Mouse (Mus musculus): ENCODE measurements at regions not wholly inside any gene's neighbourhood (a gene's known extent, or its start where the extent isn't known, plus 50 kb on each side); places are given as distances from the start of the nearest gene placed in this dataset.
"Not testable (repeated sequence)": the region's sequence is repeated elsewhere in the genome, so short reads cannot be mapped to it uniquely, and the experiment has no call there.

DNA sequence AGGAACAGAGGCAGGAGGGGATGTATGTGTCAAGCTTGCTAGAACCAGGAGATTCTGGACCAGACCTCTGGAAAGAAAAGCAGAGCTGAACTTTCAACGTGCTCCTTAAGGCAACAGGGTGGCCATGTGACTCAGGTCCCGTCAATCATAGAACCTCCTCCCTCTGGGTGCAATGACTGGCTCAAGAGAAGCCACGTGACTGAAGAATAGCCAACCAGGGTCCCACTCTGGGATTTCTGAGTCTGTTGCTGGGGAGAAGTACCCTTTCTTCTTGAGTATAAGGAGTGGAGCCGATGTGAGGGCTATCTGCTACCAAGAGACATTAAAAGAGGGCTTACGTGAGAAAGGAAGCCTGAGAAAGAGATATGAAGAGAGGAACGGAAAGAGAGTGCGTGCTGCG lies 137.5 kb downstream of the Dicer1 start:
- no peak for ATAC-seq (replicated peaks; ENCODE audit: low FRiP score, low TSS enrichment, low read depth)
- WGBS: 56% methylated on average over 8 of the region's 8 CpGs
- H3K9ac ChIP-seq (ENCODE audit: low read length): no peak overlapping the region
- no peak overlapping the region for H3K4me3 ChIP-seq (ENCODE audit: low read depth, low read length)
- no peaks in the 10 kb centered on the region for H3K36me3 ChIP-seq (ENCODE audit: control insufficient read depth, insufficient read depth, low read length)
- H3K27me3 ChIP-seq (replicated peaks; ENCODE audit: control insufficient read depth, insufficient read depth, low read length): no peaks in the 10 kb centered on the region
- peaks cover 5% of the 10 kb centered on the region; the same call in 1 of the 2 replicates for H3K9me3 ChIP-seq (ENCODE audit: control insufficient read depth, low read length)
- 0 out of 2 replicates have a peak overlapping the region, but pooled peaks have one; percentile 2 for H3K4me2 ChIP-seq (ENCODE audit: low read length)
- H3K4me1 ChIP-seq (replicated peaks; ENCODE audit: control insufficient read depth, insufficient read depth, low read length): no peaks in the 10 kb centered on the region
- no peak for DNase-seq (ENCODE audit: low spot score)
- no peak overlapping the region for H3K27ac ChIP-seq (ENCODE audit: low read depth)

DNA sequence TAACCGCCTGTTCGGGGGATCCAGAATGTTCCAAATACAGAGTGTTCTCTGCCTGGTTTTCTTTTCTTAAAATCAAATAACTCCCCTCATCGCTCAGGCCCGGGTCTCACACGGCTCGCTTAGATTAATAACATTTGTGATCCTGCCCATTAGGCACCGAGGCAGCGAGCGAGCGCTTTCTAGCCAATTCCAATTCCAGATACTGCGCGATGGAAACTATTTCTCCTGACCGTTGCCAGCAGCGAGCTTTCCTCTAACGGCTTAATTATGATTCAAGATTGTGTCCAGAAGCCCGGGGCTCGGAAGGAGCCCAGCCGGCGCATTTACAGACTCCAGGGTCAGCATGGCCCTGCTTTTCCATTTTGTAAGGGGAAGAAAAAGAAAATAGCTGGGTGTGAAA lies 136.6 kb upstream of the Gsc start:
- WGBS: 67% methylated on average over 19 of the region's 19 CpGs

DNA sequence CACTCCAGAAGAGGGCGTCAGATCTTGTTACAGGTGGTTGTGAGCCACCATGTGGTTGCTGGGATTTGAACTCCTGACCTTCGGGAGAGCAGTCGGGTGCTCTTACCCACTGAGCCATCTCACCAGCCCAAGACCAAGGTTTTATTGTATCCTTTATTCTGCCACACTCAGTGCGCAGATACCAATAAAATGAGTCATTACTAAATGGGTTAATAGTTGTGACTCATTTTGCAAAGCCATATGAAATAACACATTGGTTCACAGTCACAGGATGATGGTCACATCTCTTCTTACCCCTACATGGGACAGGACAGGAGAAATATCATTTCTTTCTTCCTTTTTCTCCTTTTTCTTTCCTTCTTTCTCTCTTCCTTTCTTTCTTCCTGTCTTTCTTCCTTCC lies 135.8 kb upstream of the Gsc start:
- not testable (repeated sequence) for H3K4me3 ChIP-seq (ENCODE audit: low read depth, low read length); H3K27ac ChIP-seq (ENCODE audit: low read depth); H3K4me2 ChIP-seq (ENCODE audit: low read length); DNase-seq (ENCODE audit: low spot score); H3K4me1 ChIP-seq (replicated peaks; ENCODE audit: control insufficient read depth, insufficient read depth, low read length); H3K9me3 ChIP-seq (ENCODE audit: control insufficient read depth, low read length); H3K27me3 ChIP-seq (replicated peaks; ENCODE audit: control insufficient read depth, insufficient read depth, low read length); H3K9ac ChIP-seq (ENCODE audit: low read length); ATAC-seq (replicated peaks; ENCODE audit: low FRiP score, low TSS enrichment, low read depth); H3K36me3 ChIP-seq (ENCODE audit: control insufficient read depth, insufficient read depth, low read length)
- 85% methylated on average over 4 of the region's 4 CpGs for WGBS

More for the DNA sequence above, 136.6 kb upstream of the Gsc start:
- H3K4me1 ChIP-seq (replicated peaks; ENCODE audit: control insufficient read depth, insufficient read depth, low read length): peaks cover 4% of the 10 kb centered on the region; the same call in 1 of the 2 replicates
- DNase-seq (ENCODE audit: low spot score): no peak
- no peak overlapping the region for H3K4me2 ChIP-seq (ENCODE audit: low read length)
- H3K36me3 ChIP-seq (ENCODE audit: control insufficient read depth, insufficient read depth, low read length): no peaks in the 10 kb centered on the region
- H3K4me3 ChIP-seq (ENCODE audit: low read depth, low read length): no peak overlapping the region
- H3K9ac ChIP-seq (ENCODE audit: low read length): no peak overlapping the region
- H3K27me3 ChIP-seq (replicated peaks; ENCODE audit: control insufficient read depth, insufficient read depth, low read length): no peaks in the 10 kb centered on the region
- no peak for ATAC-seq (replicated peaks; ENCODE audit: low FRiP score, low TSS enrichment, low read depth)
- H3K9me3 ChIP-seq (ENCODE audit: control insufficient read depth, low read length): peaks cover 5% of the 10 kb centered on the region; the same call in 1 of the 2 replicates
- H3K27ac ChIP-seq (ENCODE audit: low read depth): no peak overlapping the region

GRCm38 (mm10) chr12:104607410-104607809 lies 134.3 kb upstream of the Gsc start:
- Histone ChIP-seq H3K9me3 (ENCODE audit: control insufficient read depth, low read length) (peaks cover 3% of the 10 kb centered on the region), H3K27ac (ENCODE audit: low read depth) (no peak overlapping the region), H3K4me2 (ENCODE audit: low read length) (no peak overlapping the region), H3K36me3 (ENCODE audit: control insufficient read depth, insufficient read depth, low read length) (no peaks in the 10 kb centered on the region), H3K4me3 (ENCODE audit: low read depth, low read length) (no peak overlapping the region), H3K4me1 (replicated peaks; ENCODE audit: control insufficient read depth, insufficient read depth, low read length) (peaks cover 4% of the 10 kb centered on the region; the same call in 1 of the 2 replicates), H3K9ac (ENCODE audit: low read length) (no peak overlapping the region), H3K27me3 (replicated peaks; ENCODE audit: control insufficient read depth, insufficient read depth, low read length) (no peaks in the 10 kb centered on the region)
- DNase-seq (ENCODE audit: low spot score) (no peak), ATAC-seq (replicated peaks; ENCODE audit: low FRiP score, low TSS enrichment, low read depth) (no peak)
- WGBS: 83% methylated on average over 5 of the region's 5 CpGs

DNA sequence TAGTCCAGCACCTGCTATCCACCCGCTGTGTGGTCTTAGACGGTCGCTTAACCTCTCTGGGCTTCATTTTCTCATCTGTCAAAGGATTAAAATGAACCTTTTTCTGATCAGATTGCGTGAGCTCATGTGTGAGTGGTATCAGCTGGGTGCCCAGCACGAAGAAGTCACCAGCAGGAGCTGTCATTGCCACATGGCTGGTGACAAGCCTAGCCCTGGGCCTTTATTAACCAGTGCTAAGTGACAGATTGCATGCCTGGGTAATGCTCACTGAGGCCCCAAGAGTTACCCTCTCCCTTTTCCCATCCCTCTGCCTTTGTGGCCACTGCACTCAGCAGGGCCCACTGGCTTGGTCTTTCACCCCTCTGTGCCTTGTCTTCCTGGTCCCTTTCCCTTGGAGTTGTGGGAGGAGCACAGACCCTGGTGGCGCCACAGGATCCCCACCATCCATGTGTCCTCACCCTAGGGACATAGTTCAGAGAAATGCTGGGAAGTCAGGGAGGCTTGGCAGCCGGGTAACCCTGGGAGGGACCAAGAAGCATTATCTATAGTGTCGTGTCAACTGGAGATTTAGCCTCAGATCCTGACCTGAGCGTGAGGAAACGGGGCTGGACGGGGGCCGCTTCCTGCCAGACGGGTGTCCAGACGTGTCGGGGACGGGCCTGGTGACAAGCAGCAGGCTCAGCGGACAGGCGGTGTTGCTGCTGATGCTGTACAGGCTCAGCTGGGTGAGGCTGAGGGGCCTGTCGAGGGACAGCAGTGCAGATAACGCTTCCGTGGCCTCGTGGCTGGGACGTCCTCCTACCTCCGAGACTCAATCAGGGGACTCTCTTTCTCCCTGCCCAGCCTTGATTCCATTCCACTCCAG lies 132.6 kb upstream of the Gsc start:
- ATAC-seq (replicated peaks; ENCODE audit: low FRiP score, low TSS enrichment, low read depth) (no peak), DNase-seq (ENCODE audit: low spot score) (no peak)
- Histone ChIP-seq H3K27ac (ENCODE audit: low read depth) (no peak overlapping the region), H3K36me3 (ENCODE audit: control insufficient read depth, insufficient read depth, low read length) (no peaks in the 10 kb centered on the region), H3K27me3 (replicated peaks; ENCODE audit: control insufficient read depth, insufficient read depth, low read length) (no peaks in the 10 kb centered on the region), H3K4me2 (ENCODE audit: low read length) (no peak overlapping the region), H3K9ac (ENCODE audit: low read length) (no peak overlapping the region), H3K9me3 (ENCODE audit: control insufficient read depth, low read length) (no peaks in the 10 kb centered on the region; the same call in 1 of the 2 replicates), H3K4me3 (ENCODE audit: low read depth, low read length) (no peak overlapping the region), H3K4me1 (replicated peaks; ENCODE audit: control insufficient read depth, insufficient read depth, low read length) (peaks cover 4% of the 10 kb centered on the region; the same call in 1 of the 2 replicates)
- 35% methylated on average over 24 of the region's 24 CpGs for WGBS

DNA sequence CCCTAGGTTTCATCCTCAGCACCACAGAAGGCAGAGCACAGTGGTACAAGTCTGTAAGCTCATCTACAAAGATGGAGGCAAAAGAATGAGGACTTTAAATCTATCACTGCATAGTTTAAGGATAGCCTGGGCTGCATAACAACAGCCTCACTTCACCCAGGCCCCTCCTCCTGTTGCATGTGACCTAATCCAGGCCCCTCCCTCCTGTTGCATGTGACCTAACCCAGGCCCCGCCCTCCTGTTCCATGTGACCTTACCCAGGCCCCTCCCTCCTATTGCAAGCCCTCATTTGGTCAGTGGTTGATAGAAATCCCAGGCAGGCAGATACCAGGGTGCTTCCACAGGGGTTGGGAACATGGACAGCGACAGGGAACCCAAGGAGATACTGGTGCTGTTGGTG lies 124.9 kb upstream of the Gsc start:
- Histone ChIP-seq H3K27ac (ENCODE audit: low read depth) (no peak overlapping the region), H3K4me2 (ENCODE audit: low read length) (no peak overlapping the region), H3K36me3 (ENCODE audit: control insufficient read depth, insufficient read depth, low read length) (no peaks in the 10 kb centered on the region), H3K9ac (ENCODE audit: low read length) (no peak overlapping the region), H3K27me3 (replicated peaks; ENCODE audit: control insufficient read depth, insufficient read depth, low read length) (no peaks in the 10 kb centered on the region), H3K4me1 (replicated peaks; ENCODE audit: control insufficient read depth, insufficient read depth, low read length) (no peaks in the 10 kb centered on the region), H3K9me3 (ENCODE audit: control insufficient read depth, low read length) (no peaks in the 10 kb centered on the region; the same call in 1 of the 2 replicates), H3K4me3 (ENCODE audit: low read depth, low read length) (no peak overlapping the region)
- DNase-seq (ENCODE audit: low spot score): no peak
- 93% methylated on average over 2 of the region's 2 CpGs for WGBS
- no peak for ATAC-seq (replicated peaks; ENCODE audit: low FRiP score, low TSS enrichment, low read depth)

DNA sequence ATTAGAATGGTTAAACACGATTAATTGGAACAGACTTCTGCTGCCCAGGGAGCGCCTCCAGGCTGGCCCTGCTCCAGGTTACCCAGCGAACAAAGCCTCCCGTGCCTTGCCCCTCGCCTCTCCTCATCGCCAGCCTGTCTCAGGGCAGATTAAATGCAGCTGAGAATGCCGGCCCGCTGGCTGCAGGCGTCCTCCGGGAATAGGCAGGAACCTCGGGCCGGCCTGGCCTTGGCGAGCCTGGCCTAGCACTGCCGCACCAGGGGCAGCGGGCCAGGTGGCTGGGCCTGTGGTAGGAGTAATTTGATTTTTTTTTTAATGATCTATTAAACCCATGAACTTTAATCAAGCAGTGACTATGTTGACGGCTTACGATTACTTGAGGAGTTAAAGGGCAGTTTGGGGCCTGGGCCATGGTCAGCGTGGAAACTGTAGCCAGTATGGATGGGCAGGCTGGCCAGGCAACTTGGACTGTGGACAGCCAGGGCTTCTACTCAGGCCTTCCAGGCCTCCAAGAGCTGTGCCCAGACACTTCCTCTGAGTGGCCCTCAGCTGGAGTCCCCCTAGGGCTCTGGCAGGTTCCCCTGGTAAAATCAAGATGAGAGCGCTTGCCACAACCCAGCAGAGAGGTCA lies 120.5 kb upstream of the Gsc start:
- DNase-seq (ENCODE audit: low spot score) (no peak), ATAC-seq (replicated peaks; ENCODE audit: low FRiP score, low TSS enrichment, low read depth) (no peak)
- no peaks in the 10 kb centered on the region for H3K9me3 ChIP-seq (ENCODE audit: control insufficient read depth, low read length)
- WGBS: 55% methylated on average over 19 of the region's 19 CpGs
- H3K4me3 ChIP-seq (ENCODE audit: low read depth, low read length): no peak overlapping the region
- no peaks in the 10 kb centered on the region for H3K36me3 ChIP-seq (ENCODE audit: control insufficient read depth, insufficient read depth, low read length)
- H3K4me2 ChIP-seq (ENCODE audit: low read length): no peak overlapping the region
- no peaks in the 10 kb centered on the region for H3K27me3 ChIP-seq (replicated peaks; ENCODE audit: control insufficient read depth, insufficient read depth, low read length)
- H3K9ac ChIP-seq (ENCODE audit: low read length): no peak overlapping the region
- no peak overlapping the region for H3K27ac ChIP-seq (ENCODE audit: low read depth)
- H3K4me1 ChIP-seq (replicated peaks; ENCODE audit: control insufficient read depth, insufficient read depth, low read length): no peaks in the 10 kb centered on the region

- Histone ChIP-seq H3K27me3 (replicated peaks; ENCODE audit: control insufficient read depth, insufficient read depth, low read length) (no peaks in the 10 kb centered on the region), H3K4me3 (ENCODE audit: low read depth, low read length) (no peak overlapping the region), H3K9me3 (ENCODE audit: control insufficient read depth, low read length) (no peaks in the 10 kb centered on the region), H3K4me1 (replicated peaks; ENCODE audit: control insufficient read depth, insufficient read depth, low read length) (no peaks in the 10 kb centered on the region), H3K36me3 (ENCODE audit: control insufficient read depth, insufficient read depth, low read length) (no peaks in the 10 kb centered on the region), H3K4me2 (ENCODE audit: low read length) (no peak overlapping the region), H3K27ac (ENCODE audit: low read depth) (no peak overlapping the region), H3K9ac (ENCODE audit: low read length) (no peak overlapping the region)
- ATAC-seq (replicated peaks; ENCODE audit: low FRiP score, low TSS enrichment, low read depth) (no peak), DNase-seq (ENCODE audit: low spot score) (no peak)
- 44% methylated on average over 21 of the region's 21 CpGs for WGBS
These were observed 119.8 kb upstream of the Gsc start for GRCm38 (mm10) chr12:104592791-104593525.

All from intestine, embryonic 14.5 days (tissue).